Mouse (Mus musculus): ENCODE measurements around the gene Srpk3. TPM values are rescaled to one million over a fixed set of nuclear protein-coding genes. Genes with fewer than 3 reads are reported as not detected.

Gene Srpk3
- polyA plus RNA-seq, 1 experiment from 2014 or later = 1.2 TPM

DNA sequence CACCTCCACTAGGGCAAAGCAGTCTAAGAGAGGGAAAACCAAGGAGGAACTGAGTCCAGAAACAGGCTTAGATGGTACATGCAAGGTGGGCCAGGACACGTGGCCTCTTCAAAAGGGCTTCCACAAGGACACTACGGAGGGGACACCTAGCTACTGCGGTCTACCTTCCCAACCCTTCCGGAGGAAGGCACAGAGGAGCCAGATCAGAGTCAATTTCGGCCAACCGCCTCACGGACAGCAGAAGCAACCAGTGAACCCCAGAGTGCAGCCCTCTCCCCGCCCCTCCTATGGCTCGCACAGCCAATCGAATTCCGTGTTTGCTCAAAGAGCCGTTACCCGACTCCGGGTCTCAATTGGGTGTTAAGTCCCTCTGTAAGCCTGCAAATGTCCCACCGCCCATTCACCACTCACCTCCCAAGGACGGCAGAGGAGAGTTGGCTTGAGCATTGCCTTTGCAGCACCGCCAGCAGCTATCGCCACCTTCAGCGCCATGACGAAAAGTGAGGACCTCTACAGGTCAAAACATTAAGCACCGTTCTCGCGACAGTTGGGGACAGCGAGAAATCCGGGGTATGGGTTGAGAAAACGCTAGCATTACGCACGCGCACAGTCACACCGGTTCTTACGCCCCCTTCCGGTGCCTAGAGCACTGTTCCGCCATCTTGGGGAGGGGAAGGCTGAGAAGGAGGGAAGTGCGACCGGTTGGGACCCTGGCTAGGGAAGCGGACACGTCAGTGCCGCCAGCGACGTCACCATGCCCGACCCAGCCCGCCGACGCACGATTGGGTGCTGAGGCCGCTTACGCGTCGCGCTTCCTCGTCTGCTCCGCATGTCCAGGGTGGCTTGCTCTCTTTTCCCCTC lies 12.4 kb downstream of the Srpk3 start, which contains the start of the genes Idh3g and Ssr4:
Gene Idh3g (minus strand): TSS at position 534 of the 861 bp plus-strand sequence.
Gene Ssr4 (plus strand): TSS at position 665 of the 861 bp plus-strand sequence.
- WGBS = 10% methylated on average over 51 of the region's 52 CpGs
- ATAC-seq (ENCODE audit: insufficient read depth) (peak; percentile 98), DNase-seq (peak; percentile 97)
- peaks cover 5% of the 10 kb centered on the region; the same call in 1 of the 2 replicates for H3K4me1 ChIP-seq (ENCODE audit: insufficient read depth)
- H3K9me3 ChIP-seq (ENCODE audit: low read depth, low read length) = no peaks in the 10 kb centered on the region
- peak within 1 kb of the TSS; percentile 88 for H3K27ac ChIP-seq (ENCODE audit: low read depth)
- H3K36me3 ChIP-seq (ENCODE audit: insufficient read depth) = peaks cover 31% of the 10 kb centered on the region; the same call in 1 of the 2 replicates
- TF ChIP-seq CTCF (IDR thresholded peaks at IDR 0.05; ENCODE audit: low read depth) = peak; percentile 70
- peak within 1 kb of the TSS; percentile 70 for H3K4me2 ChIP-seq
- peak within 1 kb of the TSS; percentile 60 for H3K4me3 ChIP-seq (ENCODE audit: low read depth, low read length)
- H3K9ac ChIP-seq = peak within 1 kb of the TSS; percentile 70
- no peaks in the 10 kb centered on the region for H3K27me3 ChIP-seq (ENCODE audit: insufficient read depth, low read length)

GRCm38 (mm10) chrX:73787225-73787558 lies 13.0 kb downstream of the Srpk3 start:
- ATAC-seq (ENCODE audit: insufficient read depth) = no peak; the same call in 1 of the 2 replicates
- Histone ChIP-seq H3K27ac (ENCODE audit: low read depth) (peak overlapping the region; percentile 58; the same call in 1 of the 2 replicates), H3K4me1 (ENCODE audit: insufficient read depth) (peaks cover 5% of the 10 kb centered on the region; the same call in 1 of the 2 replicates), H3K27me3 (ENCODE audit: insufficient read depth, low read length) (no peaks in the 10 kb centered on the region), H3K4me2 (peak overlapping the region; percentile 70), H3K4me3 (ENCODE audit: low read depth, low read length) (peak overlapping the region; percentile 60), H3K9me3 (ENCODE audit: low read depth, low read length) (no peaks in the 10 kb centered on the region), H3K9ac (peak overlapping the region; percentile 70), H3K36me3 (ENCODE audit: insufficient read depth) (peaks cover 26% of the 10 kb centered on the region; the same call in 1 of the 2 replicates)
- no peak for DNase-seq
- no peak for TF ChIP-seq CTCF (IDR thresholded peaks at IDR 0.05; ENCODE audit: low read depth)
- 10% methylated on average over 19 of the region's 22 CpGs for WGBS

DNA sequence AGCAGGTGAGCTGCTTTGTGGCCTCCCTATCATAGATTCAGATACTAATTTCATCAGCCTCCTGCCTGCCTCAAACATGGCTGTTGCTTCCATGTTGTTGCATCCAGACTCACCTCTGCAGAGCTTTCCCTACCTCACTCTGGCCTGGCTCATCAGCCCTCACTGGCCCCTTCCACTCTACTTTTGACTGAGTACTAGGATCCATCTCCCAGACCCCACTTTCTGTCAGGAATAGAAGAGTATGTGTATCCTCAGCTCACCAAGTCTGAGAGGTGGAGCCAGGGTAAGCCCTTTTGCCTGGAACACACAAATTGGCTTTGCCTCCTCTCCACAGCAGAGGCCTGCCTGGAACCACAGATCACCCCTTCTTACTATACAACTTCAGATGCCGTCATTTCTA lies 14.3 kb downstream of the Srpk3 start:
- Histone ChIP-seq H3K4me3 (ENCODE audit: low read depth, low read length) (peak overlapping the region; percentile 60; the same call in 1 of the 2 replicates), H3K27ac (ENCODE audit: low read depth) (no peak overlapping the region), H3K9me3 (ENCODE audit: low read depth, low read length) (no peaks in the 10 kb centered on the region), H3K27me3 (ENCODE audit: insufficient read depth, low read length) (no peaks in the 10 kb centered on the region), H3K4me2 (peak overlapping the region; percentile 70), H3K36me3 (ENCODE audit: insufficient read depth) (peaks cover 26% of the 10 kb centered on the region; the same call in 1 of the 2 replicates), H3K4me1 (ENCODE audit: insufficient read depth) (peaks cover 5% of the 10 kb centered on the region; the same call in 1 of the 2 replicates), H3K9ac (peak overlapping the region; percentile 70)
- 83% methylated on average over 1 of the region's 1 CpGs for WGBS
- ATAC-seq (ENCODE audit: insufficient read depth) (no peak), DNase-seq (no peak)
- no peak for TF ChIP-seq CTCF (IDR thresholded peaks at IDR 0.05; ENCODE audit: low read depth)

- Histone ChIP-seq H3K36me3 (ENCODE audit: insufficient read depth) (peaks cover 30% of the 10 kb centered on the region; the same call in 1 of the 2 replicates), H3K4me1 (ENCODE audit: insufficient read depth) (no peaks in the 10 kb centered on the region), H3K9me3 (ENCODE audit: low read depth, low read length) (no peaks in the 10 kb centered on the region), H3K27me3 (ENCODE audit: insufficient read depth, low read length) (no peaks in the 10 kb centered on the region), H3K27ac (ENCODE audit: low read depth) (no peak overlapping the region), H3K9ac (no peak overlapping the region), H3K4me3 (ENCODE audit: low read depth, low read length) (no peak overlapping the region), H3K4me2 (no peak overlapping the region)
- no peak for ATAC-seq (ENCODE audit: insufficient read depth)
- DNase-seq = no peak
- no peak for TF ChIP-seq CTCF (IDR thresholded peaks at IDR 0.05; ENCODE audit: low read depth)
Measured at GRCm38 (mm10) chrX:73793039-73793438, 18.8 kb downstream of the Srpk3 start.

GRCm38 (mm10) chrX:73793505-73793904 lies 19.3 kb downstream of the Srpk3 start:
- WGBS = 42% methylated on average over 1 of the region's 1 CpGs

GRCm38 (mm10) chrX:73797511-73797910 lies 23.3 kb downstream of the Srpk3 start:
- Histone ChIP-seq H3K27ac (ENCODE audit: low read depth) (no peak overlapping the region), H3K27me3 (ENCODE audit: insufficient read depth, low read length) (no peaks in the 10 kb centered on the region), H3K4me2 (no peak overlapping the region), H3K9ac (no peak overlapping the region), H3K4me3 (ENCODE audit: low read depth, low read length) (no peak overlapping the region), H3K4me1 (ENCODE audit: insufficient read depth) (no peaks in the 10 kb centered on the region), H3K36me3 (ENCODE audit: insufficient read depth) (peaks cover 4% of the 10 kb centered on the region; the same call in 1 of the 2 replicates), H3K9me3 (ENCODE audit: low read depth, low read length) (no peaks in the 10 kb centered on the region)
- 82% methylated on average over 2 of the region's 2 CpGs for WGBS
- ATAC-seq (ENCODE audit: insufficient read depth) = no peak
- no peak for TF ChIP-seq CTCF (IDR thresholded peaks at IDR 0.05; ENCODE audit: low read depth)
- no peak for DNase-seq

More at GRCm38 (mm10) chrX:73793505-73793904, 19.3 kb downstream of the Srpk3 start:
- no peak overlapping the region for H3K9ac ChIP-seq
- H3K4me2 ChIP-seq = no peak overlapping the region
- no peaks in the 10 kb centered on the region for H3K9me3 ChIP-seq (ENCODE audit: low read depth, low read length)
- peaks cover 30% of the 10 kb centered on the region; the same call in 1 of the 2 replicates for H3K36me3 ChIP-seq (ENCODE audit: insufficient read depth)
- no peaks in the 10 kb centered on the region for H3K4me1 ChIP-seq (ENCODE audit: insufficient read depth)
- no peaks in the 10 kb centered on the region for H3K27me3 ChIP-seq (ENCODE audit: insufficient read depth, low read length)
- TF ChIP-seq CTCF (IDR thresholded peaks at IDR 0.05; ENCODE audit: low read depth) = 0 out of 2 replicates have a peak, but pooled peaks have one; percentile 4
- H3K4me3 ChIP-seq (ENCODE audit: low read depth, low read length) = no peak overlapping the region
- no peak for DNase-seq
- no peak overlapping the region for H3K27ac ChIP-seq (ENCODE audit: low read depth)
- no peak for ATAC-seq (ENCODE audit: insufficient read depth)

- Histone ChIP-seq H3K36me3 (ENCODE audit: insufficient read depth) (peaks cover 4% of the 10 kb centered on the region; the same call in 1 of the 2 replicates), H3K4me3 (ENCODE audit: low read depth, low read length) (no peak overlapping the region), H3K27ac (ENCODE audit: low read depth) (no peak overlapping the region), H3K27me3 (ENCODE audit: insufficient read depth, low read length) (no peaks in the 10 kb centered on the region), H3K4me1 (ENCODE audit: insufficient read depth) (no peaks in the 10 kb centered on the region), H3K9ac (no peak overlapping the region), H3K4me2 (no peak overlapping the region), H3K9me3 (ENCODE audit: low read depth, low read length) (no peaks in the 10 kb centered on the region)
- ATAC-seq (ENCODE audit: insufficient read depth) (peak; percentile 76), DNase-seq (peak; percentile 73)
- 49% methylated on average over 9 of the region's 9 CpGs for WGBS
- TF ChIP-seq CTCF (IDR thresholded peaks at IDR 0.05; ENCODE audit: low read depth) = peak; percentile 83
Measured at GRCm38 (mm10) chrX:73798502-73798901, 24.3 kb downstream of the Srpk3 start.
